Mouse (Mus musculus) cerebellum, adult 11-12 months (tissue): ENCODE measurements around the gene Fgfr2.

Experiments used
- DNase-seq: peaks from one replicate; pipeline ENCODE4 v3.0.0; 2022

Fgfr2 gene

GRCm38 (mm10) chr7:132738844-132739243 is 384.3 kb downstream of the Fgfr2 start:
- DNase-seq: peak; percentile 76

- DNase-seq: peak; percentile 79
Observed at GRCm38 (mm10) chr7:132736099-132736862, 386.9 kb downstream of the Fgfr2 start.

GRCm38 (mm10) chr7:132735145-132735544 is 388.0 kb downstream of the Fgfr2 start:
- DNase-seq: no peak

GRCm38 (mm10) chr7:132734222-132734621 is 388.9 kb downstream of the Fgfr2 start:
- DNase-seq: no peak

GRCm38 (mm10) chr7:132733521-132733920 is 389.6 kb downstream of the Fgfr2 start:
- DNase-seq: no peak

GRCm38 (mm10) chr7:132732136-132732789 is 390.9 kb downstream of the Fgfr2 start:
- no peak for DNase-seq

- DNase-seq: no peak
Observed at GRCm38 (mm10) chr7:132731558-132731957, 391.6 kb downstream of the Fgfr2 start.

- DNase-seq: no peak
Observed at GRCm38 (mm10) chr7:132730510-132730909, 392.6 kb downstream of the Fgfr2 start.

- no peak for DNase-seq
Observed at GRCm38 (mm10) chr7:132729093-132729831, 393.9 kb downstream of the Fgfr2 start.

GRCm38 (mm10) chr7:132726106-132726861 is 396.9 kb downstream of the Fgfr2 start:
- no peak for DNase-seq

- peak; percentile 71 for DNase-seq
Observed at GRCm38 (mm10) chr7:132724501-132725062, 398.6 kb downstream of the Fgfr2 start.

GRCm38 (mm10) chr7:132723906-132724305 is 399.2 kb downstream of the Fgfr2 start:
- peak; percentile 98 for DNase-seq

- DNase-seq: peak; percentile 76
Observed at GRCm38 (mm10) chr7:132722401-132723370, 400.5 kb downstream of the Fgfr2 start.

GRCm38 (mm10) chr7:132720562-132720961 is 402.6 kb downstream of the Fgfr2 start:
- peak; percentile 90 for DNase-seq

GRCm38 (mm10) chr7:132719570-132719969 is 403.6 kb downstream of the Fgfr2 start:
- peak; percentile 40 for DNase-seq

- DNase-seq: peak; percentile 44
Observed at GRCm38 (mm10) chr7:132715259-132715658, 407.9 kb downstream of the Fgfr2 start.

- DNase-seq: peak; percentile 77
Observed at GRCm38 (mm10) chr7:132714236-132714923, 408.8 kb downstream of the Fgfr2 start.

GRCm38 (mm10) chr7:132713483-132714126 is 409.5 kb downstream of the Fgfr2 start:
- DNase-seq: peak; percentile 58

GRCm38 (mm10) chr7:132712956-132713355 is 410.2 kb downstream of the Fgfr2 start:
- DNase-seq: peak; percentile 41
